Mouse (Mus musculus) forebrain, embryonic 12.5 days (tissue): Measurements from ENCODE around the gene Ctnnbip1. TPM values are rescaled to one million over a fixed set of nuclear protein-coding genes. Genes with fewer than 3 reads are reported as not detected.

ENCODE experiments used
- ATAC-seq: fragments of 200-750 bp; cut with Nextera tagmentation; 2 replicates; pipeline ENCODE4 v1.8.0; 2017; ENCODE audit warnings: moderate TSS enrichment; ENCODE audit not compliant: low FRiP score
- H3K27ac ChIP-seq: fragments of 300-500 bp; sonication (generic); 2 replicates; pipeline ENCODE4 v1.5.1; 2016; ENCODE audit warnings: mild to moderate bottlenecking
- H3K27me3 ChIP-seq: fragments of 300-500 bp; sonication (generic); 2 replicates; pipeline ENCODE4 v1.6.1; 2016; ENCODE audit warnings: mild to moderate bottlenecking
- H3K36me3 ChIP-seq: fragments of 300-500 bp; sonication (generic); replicated peaks from 2 replicates; pipeline ENCODE4 v1.6.1; 2016; ENCODE audit warnings: mild to moderate bottlenecking
- H3K4me1 ChIP-seq: fragments of 300-500 bp; sonication (generic); 2 replicates; pipeline ENCODE4 v1.6.1; 2016
- H3K4me2 ChIP-seq: fragments of 300-500 bp; sonication (generic); 2 replicates; pipeline ENCODE4 v1.6.1; 2016; ENCODE audit warnings: mild to moderate bottlenecking, moderate library complexity
- H3K4me3 ChIP-seq: fragments of 300-500 bp; sonication (generic); replicated peaks from 2 replicates; pipeline ENCODE4 v1.5.1; 2016; ENCODE audit warnings: mild to moderate bottlenecking
- H3K9ac ChIP-seq: fragments of 300-500 bp; sonication (generic); 2 replicates; pipeline ENCODE4 v1.6.1; 2016; ENCODE audit warnings: mild to moderate bottlenecking
- H3K9me3 ChIP-seq: fragments of 300-500 bp; sonication (generic); 2 replicates; pipeline ENCODE4 v1.6.1; 2016
- WGBS: fragments of 180-500 bp; shearing (Covaris S2); methylation state at CpG from one replicate; pipeline ENCODE4 v1.1.7; 2016; 5-methylcytosine and 5-hydroxymethylcytosine counted together
- polyA plus RNA-seq: library from polyadenylated mRNA; unstranded; fragments of >200 nt; fragmentation: Nextera tagmentation; extraction: Ambion mirVana; gene quantifications from 2 replicates; pipeline ENCODE4 v1.2.1, GENCODE M21; 2016

Ctnnbip1 gene
- polyA plus RNA-seq, result 83.9 and 84.8 TPM in 2 replicates

DNA sequence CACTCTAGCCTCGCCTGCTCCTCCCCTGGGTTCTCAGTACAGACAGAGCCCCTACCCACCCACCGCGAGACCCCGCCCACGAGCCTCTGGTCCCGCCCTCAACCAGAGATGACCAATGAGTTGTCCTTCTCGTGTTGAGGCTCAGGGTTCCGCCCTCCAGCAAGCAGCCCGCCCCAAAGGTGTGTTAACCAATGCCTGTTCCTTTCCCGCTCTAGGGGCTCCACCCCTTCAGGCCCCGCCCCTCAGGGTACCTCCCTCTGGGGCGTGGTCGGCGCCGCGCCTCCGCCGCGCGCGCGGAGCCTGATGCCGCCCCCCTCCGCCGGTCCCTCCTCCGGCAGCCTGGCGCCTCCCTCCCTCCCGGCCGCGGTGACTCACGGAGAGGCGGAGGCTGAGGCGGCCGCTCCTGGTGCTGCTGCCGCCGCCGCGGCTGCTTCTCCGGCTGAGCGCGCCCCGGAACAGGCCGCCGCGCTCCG lies at the start of gene Ctnnbip1:
Gene Ctnnbip1 (plus strand): TSS at position 369 of the 473 bp plus-strand sequence.
- H3K27ac ChIP-seq, result peak within 1 kb of the TSS; percentile 59

DNA sequence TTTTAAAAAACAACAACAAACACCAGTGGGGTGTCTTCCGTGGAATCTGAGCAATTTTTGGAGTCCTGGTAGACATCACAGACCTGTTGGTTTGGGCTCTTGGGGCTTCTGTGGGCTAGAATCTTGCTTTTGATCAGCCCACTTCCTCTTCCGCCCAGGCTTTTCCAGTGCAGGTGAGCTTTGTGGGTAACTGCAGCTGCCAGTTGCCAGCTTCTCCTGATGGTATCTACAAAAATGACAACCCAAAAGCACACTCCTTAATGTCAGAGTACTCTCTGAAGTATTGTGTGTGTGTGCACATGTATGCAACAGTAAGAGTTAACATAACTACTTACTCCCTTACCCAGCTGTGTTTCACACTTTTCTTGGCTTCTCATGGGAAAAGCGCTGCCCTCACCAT lies 48.5 kb upstream of the Ctnnbip1 start:
- no peak overlapping the region for H3K9ac ChIP-seq
- H3K27ac ChIP-seq, result no peak overlapping the region
- no peak overlapping the region for H3K4me3 ChIP-seq
- H3K36me3 ChIP-seq, result peaks cover 51% of the 10 kb centered on the region
- no peak for ATAC-seq
- no peaks in the 10 kb centered on the region for H3K9me3 ChIP-seq
- H3K4me1 ChIP-seq, result no peaks in the 10 kb centered on the region
- WGBS, result 94% methylated on average over 3 of the region's 3 CpGs
- H3K27me3 ChIP-seq, result no peaks in the 10 kb centered on the region
- H3K4me2 ChIP-seq, result no peak overlapping the region

More for the DNA sequence above, at the start of gene Ctnnbip1:
- H3K9ac ChIP-seq, result peak within 1 kb of the TSS; percentile 95
- ATAC-seq, result peak; percentile 99
- H3K4me2 ChIP-seq, result peak within 1 kb of the TSS; percentile 92
- under 1% methylated on average over 36 of the region's 46 CpGs for WGBS
- H3K4me3 ChIP-seq, result peak within 1 kb of the TSS; percentile 88
- no peaks in the 10 kb centered on the region for H3K36me3 ChIP-seq
- H3K9me3 ChIP-seq, result no peaks in the 10 kb centered on the region
- no peaks in the 10 kb centered on the region for H3K27me3 ChIP-seq
- peaks cover 15% of the 10 kb centered on the region for H3K4me1 ChIP-seq

DNA sequence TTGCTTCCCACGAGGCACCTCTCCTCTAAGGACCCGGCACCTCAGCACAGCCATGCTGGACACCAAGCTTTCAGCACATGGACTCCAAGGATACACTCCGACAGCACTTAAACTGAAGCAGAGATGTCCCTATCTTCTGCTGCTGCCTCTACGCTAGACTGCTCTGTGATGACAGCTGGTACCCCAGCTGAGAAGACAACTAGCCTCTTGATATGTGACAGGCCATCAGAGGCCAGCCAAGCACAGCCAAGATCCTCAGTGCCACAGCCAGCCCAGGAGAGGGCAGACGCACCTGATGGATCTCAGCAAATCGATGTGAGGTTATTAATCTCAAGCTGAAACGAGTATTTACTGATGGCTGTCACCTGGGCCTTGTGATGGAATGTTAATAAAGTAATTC lies 42.9 kb upstream of the Ctnnbip1 start:
- Histone ChIP-seq H3K9ac (no peak overlapping the region), H3K36me3 (peaks cover 27% of the 10 kb centered on the region), H3K27ac (no peak overlapping the region), H3K4me1 (no peaks in the 10 kb centered on the region), H3K27me3 (no peaks in the 10 kb centered on the region), H3K4me3 (no peak overlapping the region), H3K4me2 (no peak overlapping the region), H3K9me3 (no peaks in the 10 kb centered on the region)
- ATAC-seq, result no peak
- WGBS, result 84% methylated on average over 7 of the region's 7 CpGs

DNA sequence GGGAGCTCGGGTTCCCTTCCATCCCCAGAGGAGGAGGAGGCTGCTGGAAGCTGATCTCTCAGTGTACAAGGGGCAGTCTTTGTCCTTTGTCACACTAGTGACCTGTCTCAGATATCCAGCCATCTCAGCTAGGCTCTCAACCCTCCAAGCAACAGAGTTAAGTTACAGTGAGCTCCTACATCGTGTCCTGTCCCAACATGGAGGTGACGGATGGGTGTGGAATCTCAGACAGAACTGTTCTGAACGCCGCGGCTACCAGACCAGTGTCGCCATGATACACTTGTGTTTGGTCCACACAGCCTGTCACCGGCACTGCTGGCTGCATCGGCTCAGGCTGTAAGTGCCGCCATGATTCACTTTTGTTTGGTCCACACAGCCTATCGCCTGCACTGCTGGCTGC lies 41.0 kb upstream of the Ctnnbip1 start, which contains the start of gene Tmem274:
Gene Tmem274 (plus strand): TSS at position 301 of the 400 bp plus-strand sequence.
- 87% methylated on average over 11 of the region's 11 CpGs for WGBS
- Histone ChIP-seq H3K4me2 (no peak within 1 kb of the TSS), H3K36me3 (peaks cover 19% of the 10 kb centered on the region), H3K27ac (no peak within 1 kb of the TSS), H3K4me3 (no peak within 1 kb of the TSS), H3K9me3 (no peaks in the 10 kb centered on the region), H3K9ac (no peak within 1 kb of the TSS), H3K4me1 (no peaks in the 10 kb centered on the region), H3K27me3 (no peaks in the 10 kb centered on the region)
- ATAC-seq, result no peak

DNA sequence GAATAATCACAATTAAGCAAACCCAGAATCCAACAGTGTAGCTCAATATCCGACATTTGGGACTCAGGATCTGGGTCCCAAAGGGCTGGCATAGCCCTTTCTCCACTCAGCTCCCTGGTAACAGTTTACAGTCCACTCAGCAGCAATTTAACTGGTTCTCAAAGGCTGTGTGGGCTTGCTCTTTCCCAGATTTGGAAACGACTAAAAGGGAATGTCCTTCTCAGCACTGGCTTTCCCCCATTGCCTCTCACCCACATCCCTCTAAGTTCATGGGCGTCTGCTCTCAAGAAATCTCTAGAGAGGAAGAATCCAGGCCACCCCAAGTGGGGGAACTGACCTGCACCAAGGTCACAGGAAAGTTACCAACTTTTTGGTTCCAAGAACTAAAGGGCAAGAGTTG lies 33.5 kb upstream of the Ctnnbip1 start:
- Histone ChIP-seq H3K9ac (peak overlapping the region; percentile 76), H3K4me2 (peak overlapping the region; percentile 64), H3K27me3 (no peaks in the 10 kb centered on the region), H3K4me1 (peaks cover 24% of the 10 kb centered on the region), H3K36me3 (peaks cover 28% of the 10 kb centered on the region), H3K27ac (peak overlapping the region; percentile 85), H3K4me3 (peak overlapping the region; percentile 69), H3K9me3 (no peaks in the 10 kb centered on the region)
- WGBS, result 51% methylated on average over 3 of the region's 3 CpGs
- peak; percentile 23; the same call in 1 of the 2 replicates for ATAC-seq

DNA sequence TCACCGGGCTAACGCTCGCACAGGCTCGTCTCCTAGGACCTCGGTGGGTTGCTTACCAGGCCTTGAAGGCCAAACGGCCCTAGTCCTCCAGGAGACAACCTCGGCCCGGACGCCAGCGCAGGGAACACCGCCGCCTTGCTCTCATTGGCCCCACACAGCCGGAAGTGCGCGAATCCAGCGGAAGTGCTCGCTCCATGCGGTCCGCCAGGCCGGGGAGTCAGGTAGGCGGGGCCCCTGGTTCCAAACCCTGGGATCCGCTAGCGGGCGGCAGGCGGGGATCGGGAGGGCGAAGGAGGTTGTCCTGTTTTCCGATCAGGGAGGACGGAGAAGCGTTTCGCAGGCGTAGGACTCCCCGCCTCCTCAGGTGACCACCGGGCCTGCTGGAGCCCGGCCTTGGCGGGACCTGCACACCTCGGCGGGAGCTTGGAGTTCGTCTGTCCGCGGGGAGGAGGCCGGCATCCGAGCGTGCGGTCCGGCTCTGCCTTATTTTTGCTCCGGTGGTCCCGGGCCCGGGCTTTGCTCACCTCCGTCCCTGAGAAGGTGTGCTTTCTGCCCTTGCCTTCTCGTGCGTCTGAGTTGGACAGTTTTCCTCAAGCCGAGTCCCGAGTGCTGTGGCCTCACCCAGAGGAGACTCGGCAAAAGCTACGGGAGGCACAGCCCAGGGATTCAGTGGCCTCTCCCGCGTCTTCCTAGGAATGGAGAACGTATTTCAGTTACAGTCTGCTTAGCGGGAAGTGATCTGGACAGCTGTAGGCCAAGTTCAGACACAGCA lies 32.8 kb upstream of the Ctnnbip1 start, which contains the start of the genes Nmnat1 and Lzic:
Gene Nmnat1 (minus strand): TSS at position 150 of the 772 bp plus-strand sequence.
Gene Lzic (plus strand): TSS at position 177 of the 772 bp plus-strand sequence.
- Histone ChIP-seq H3K27me3 (no peaks in the 10 kb centered on the region), H3K4me1 (peaks cover 24% of the 10 kb centered on the region), H3K27ac (peak within 1 kb of the TSS; percentile 85), H3K36me3 (peaks cover 35% of the 10 kb centered on the region), H3K9me3 (no peaks in the 10 kb centered on the region), H3K4me2 (peak within 1 kb of the TSS; percentile 64), H3K9ac (peak within 1 kb of the TSS; percentile 76), H3K4me3 (peak within 1 kb of the TSS; percentile 69)
- ATAC-seq, result peak; percentile 98
- under 1% methylated on average over 60 of the region's 60 CpGs for WGBS

DNA sequence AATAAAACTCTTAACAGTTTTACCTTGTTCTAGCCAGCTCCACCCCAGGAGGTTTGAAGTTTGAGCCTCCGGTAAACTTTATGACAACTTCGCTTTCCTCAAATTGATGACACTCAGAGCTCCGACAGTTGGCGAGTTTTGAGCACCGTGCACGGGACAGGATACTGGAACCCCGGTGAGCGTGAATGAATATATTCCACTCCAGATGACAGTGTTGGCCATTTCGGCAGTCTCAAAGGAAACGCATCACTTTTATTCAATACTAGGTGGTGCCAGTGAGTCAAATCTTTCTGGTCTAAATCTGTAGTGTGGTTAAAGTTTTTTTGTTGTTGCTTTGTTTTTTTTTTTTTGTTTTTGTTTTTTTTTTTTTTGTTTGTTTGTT lies 32.2 kb upstream of the Ctnnbip1 start:
- peaks cover 24% of the 10 kb centered on the region for H3K4me1 ChIP-seq
- H3K9ac ChIP-seq, result peak overlapping the region; percentile 76
- no peaks in the 10 kb centered on the region for H3K27me3 ChIP-seq
- 1% methylated on average over 10 of the region's 10 CpGs for WGBS
- peak overlapping the region; percentile 64 for H3K4me2 ChIP-seq
- H3K36me3 ChIP-seq, result peaks cover 38% of the 10 kb centered on the region
- H3K4me3 ChIP-seq, result peak overlapping the region; percentile 69
- ATAC-seq, result peak; percentile 2; the same call in 1 of the 2 replicates
- H3K27ac ChIP-seq, result peak overlapping the region; percentile 85
- H3K9me3 ChIP-seq, result no peaks in the 10 kb centered on the region

DNA sequence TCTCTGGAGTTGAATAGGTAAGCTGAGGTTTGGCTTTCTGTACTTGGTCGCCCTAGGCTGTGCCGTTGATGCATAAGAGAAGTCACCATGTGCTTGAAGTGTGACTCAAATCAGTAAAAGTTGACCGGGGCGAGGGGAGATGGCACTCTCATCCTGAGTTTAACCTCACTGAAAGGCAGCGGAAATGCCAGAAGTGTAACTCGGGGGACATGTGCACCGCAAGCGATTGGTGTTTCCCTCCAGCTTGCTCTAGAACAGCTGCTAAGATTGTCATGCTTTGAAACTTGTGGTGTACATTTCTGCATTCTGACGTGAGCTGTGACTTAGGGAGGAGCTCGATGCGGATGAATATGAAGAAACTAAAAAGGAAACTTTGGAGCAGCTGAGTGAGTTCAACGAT lies 30.3 kb upstream of the Ctnnbip1 start:
- Histone ChIP-seq H3K36me3 (peaks cover 51% of the 10 kb centered on the region), H3K4me3 (no peak overlapping the region), H3K9me3 (no peaks in the 10 kb centered on the region), H3K27ac (no peak overlapping the region), H3K4me1 (peaks cover 24% of the 10 kb centered on the region), H3K27me3 (no peaks in the 10 kb centered on the region), H3K4me2 (no peak overlapping the region), H3K9ac (no peak overlapping the region)
- no peak for ATAC-seq
- 93% methylated on average over 12 of the region's 12 CpGs for WGBS

DNA sequence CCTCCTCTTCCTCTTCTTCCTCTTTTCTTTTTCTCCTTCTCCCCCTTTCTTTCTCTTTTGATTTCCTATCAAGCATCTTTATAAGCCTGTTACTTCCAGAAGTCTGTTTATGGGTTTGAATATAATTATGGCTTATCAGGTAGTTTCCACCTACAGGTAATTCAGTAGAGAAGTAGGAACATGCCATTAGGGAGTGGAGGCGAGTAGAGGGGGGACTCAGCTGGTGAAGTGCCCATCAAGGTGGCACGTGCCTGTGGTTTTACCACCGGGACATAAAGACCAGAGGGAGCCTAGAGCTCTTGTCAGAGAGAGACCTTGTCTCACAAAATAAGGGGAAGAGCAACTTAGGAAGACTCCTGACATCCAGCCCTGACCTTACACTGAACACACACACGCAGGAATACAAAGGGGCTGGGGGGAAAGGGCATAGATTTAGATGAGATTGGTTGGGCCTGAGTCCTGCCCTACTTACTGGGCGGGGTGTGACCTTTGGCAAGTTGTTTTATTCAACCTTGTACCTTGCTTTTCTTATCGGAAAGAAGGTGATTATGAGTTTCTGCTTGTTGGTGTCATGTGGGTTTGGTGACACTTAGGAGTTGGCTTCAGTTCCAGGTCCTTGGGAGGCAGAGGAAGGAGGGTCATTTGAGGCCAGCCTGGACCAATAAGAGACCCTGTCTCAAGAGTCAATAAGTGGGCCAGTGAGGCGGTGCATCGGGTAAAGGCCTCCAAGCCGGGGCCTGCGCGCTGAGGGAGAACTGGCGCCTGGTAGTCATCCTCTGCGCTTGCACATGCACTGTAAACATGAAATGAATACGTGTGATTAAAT lies 28.4 kb upstream of the Ctnnbip1 start:
- Histone ChIP-seq H3K27me3 (no peaks in the 10 kb centered on the region), H3K4me3 (no peak overlapping the region), H3K9me3 (no peaks in the 10 kb centered on the region), H3K36me3 (peaks cover 69% of the 10 kb centered on the region), H3K27ac (no peak overlapping the region), H3K9ac (no peak overlapping the region), H3K4me1 (peaks cover 16% of the 10 kb centered on the region), H3K4me2 (no peak overlapping the region)
- WGBS, result 94% methylated on average over 14 of the region's 14 CpGs
- ATAC-seq, result no peak

DNA sequence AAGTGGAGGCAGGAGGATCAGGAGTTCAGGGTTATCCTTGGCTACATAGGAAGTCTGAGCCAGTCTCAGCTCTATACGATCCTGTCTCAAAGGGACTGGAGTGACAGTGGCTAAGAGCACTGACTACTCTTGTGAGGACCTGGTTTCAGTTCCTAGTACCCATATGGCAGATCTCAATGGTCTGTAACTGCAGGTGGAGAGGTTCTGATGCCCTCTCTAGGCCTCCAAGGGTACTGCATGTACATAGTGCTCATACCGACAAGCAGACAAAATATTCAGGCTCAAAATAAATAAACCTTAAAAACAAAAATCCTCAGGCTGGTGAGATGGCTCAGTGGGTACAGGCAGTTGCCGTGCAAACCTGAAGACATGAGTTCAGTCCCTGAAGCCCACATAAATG lies 26.9 kb upstream of the Ctnnbip1 start:
- H3K9ac ChIP-seq, result no peak overlapping the region

DNA sequence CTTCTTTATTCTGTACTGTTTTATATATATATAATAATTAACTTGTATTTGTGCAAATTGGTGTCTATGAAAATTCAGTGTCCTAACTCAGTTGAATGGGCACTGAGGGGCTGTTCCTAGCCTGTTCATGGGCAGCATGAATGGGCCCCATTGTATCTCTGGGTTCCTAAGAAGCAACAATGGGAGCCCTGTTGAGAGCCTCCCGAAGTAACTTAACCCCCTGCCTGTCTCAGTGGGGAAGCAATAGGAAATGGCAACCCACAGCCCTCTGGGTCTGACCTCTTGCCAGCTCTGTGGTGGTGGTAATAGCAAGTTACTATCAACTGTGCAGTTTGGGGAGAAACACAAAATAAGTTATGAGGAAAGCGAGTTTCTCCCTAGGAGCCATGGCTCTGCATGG lies 21.4 kb upstream of the Ctnnbip1 start:
- 4% methylated on average over 2 of the region's 2 CpGs for WGBS
- no peak overlapping the region for H3K9ac ChIP-seq
- no peaks in the 10 kb centered on the region; the same call in 1 of the 2 replicates for H3K27me3 ChIP-seq
- H3K4me3 ChIP-seq, result no peak overlapping the region
- peak overlapping the region; percentile 65 for H3K27ac ChIP-seq
- no peaks in the 10 kb centered on the region for H3K9me3 ChIP-seq
- H3K4me1 ChIP-seq, result peaks cover 19% of the 10 kb centered on the region
- ATAC-seq, result peak; percentile 65
- peak overlapping the region; percentile 17; the same call in 1 of the 2 replicates for H3K4me2 ChIP-seq
- H3K36me3 ChIP-seq, result peaks cover 72% of the 10 kb centered on the region

More for the DNA sequence above, 26.9 kb upstream of the Ctnnbip1 start:
- H3K4me2 ChIP-seq, result no peak overlapping the region
- peaks cover 81% of the 10 kb centered on the region for H3K36me3 ChIP-seq
- H3K4me1 ChIP-seq, result peaks cover 16% of the 10 kb centered on the region
- H3K4me3 ChIP-seq, result no peak overlapping the region
- H3K27ac ChIP-seq, result no peak overlapping the region
- WGBS, result 98% methylated on average over 3 of the region's 3 CpGs
- H3K27me3 ChIP-seq, result no peaks in the 10 kb centered on the region
- ATAC-seq, result no peak
- H3K9me3 ChIP-seq, result no peaks in the 10 kb centered on the region

DNA sequence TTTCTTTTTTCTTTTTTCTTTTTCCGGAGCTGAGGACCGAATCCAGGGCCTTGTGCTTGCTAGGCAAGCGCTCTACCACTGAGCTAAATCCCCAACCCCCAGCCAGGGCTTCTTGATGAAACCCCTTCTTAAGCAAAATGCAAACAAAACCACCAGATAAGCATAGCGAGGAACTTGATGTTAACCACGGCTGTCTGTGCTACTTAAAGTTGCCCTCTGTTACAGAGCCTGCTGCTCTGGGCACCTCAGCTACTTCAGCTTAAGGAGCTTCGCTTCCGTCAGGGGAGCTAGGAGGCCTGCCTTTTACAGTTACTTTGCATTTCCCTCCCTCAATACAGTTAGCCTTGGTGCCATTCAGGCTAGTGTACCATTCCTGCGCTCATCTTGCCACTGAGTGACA lies 19.1 kb upstream of the Ctnnbip1 start:
- Histone ChIP-seq H3K27me3 (no peaks in the 10 kb centered on the region; the same call in 1 of the 2 replicates), H3K4me3 (no peak overlapping the region), H3K4me2 (no peak overlapping the region), H3K9ac (no peak overlapping the region), H3K9me3 (no peaks in the 10 kb centered on the region), H3K27ac (no peak overlapping the region), H3K4me1 (peaks cover 19% of the 10 kb centered on the region), H3K36me3 (peaks cover 67% of the 10 kb centered on the region)
- WGBS, result 76% methylated on average over 8 of the region's 8 CpGs
- no peak for ATAC-seq
